Mouse (Mus musculus): ENCODE data around the gene Spata16. TPM values are rescaled to one million over a fixed set of nuclear protein-coding genes. Genes with fewer than 3 reads are reported as not detected.
A peak's percentile ranks its signal among the peaks of the same experiment; 100 is the strongest.

Spata16 gene
- total RNA-seq, 1 experiment = not detected

DNA sequence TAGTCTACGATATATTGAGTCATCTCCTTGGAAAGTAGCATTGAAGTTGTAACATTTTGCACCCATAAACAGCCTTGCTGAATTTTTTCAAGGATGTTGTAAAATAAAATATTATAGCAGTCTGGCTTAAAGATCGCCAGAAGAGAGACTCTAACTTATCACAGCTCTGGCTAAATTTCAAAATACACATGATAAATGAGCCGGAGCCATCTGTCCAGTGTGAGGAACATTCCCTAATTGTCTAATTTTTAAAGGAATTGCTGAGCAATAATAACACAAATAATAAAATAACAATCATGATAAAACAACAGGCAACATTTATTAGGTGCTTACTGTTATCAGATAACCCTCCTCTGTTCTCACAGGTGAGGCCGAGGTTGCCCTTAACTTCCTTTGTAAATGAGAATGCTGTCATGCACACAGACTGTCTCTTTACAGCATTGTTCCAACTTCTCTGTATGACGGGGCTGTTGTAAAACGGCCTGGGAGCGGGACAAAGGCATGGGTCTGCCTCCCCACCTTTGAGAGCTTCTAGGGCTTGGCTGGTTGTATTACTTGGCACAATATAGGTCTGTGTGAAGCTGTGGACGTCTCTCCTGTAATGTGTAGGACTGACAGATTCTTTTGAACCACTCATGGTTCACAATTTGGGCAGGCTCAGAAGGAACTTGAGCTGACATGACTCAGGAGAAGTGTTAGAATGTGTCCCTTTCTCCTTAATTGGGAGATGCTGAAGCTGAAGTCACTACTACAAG is 3.1 kb downstream of the Spata16 start:
- no peaks in the 10 kb centered on the region for H3K9me3 ChIP-seq (ENCODE audit: control insufficient read depth, insufficient read depth, low read depth, low read length)
- H3K4me1 ChIP-seq (ENCODE audit: control insufficient read depth in 2 of 2, insufficient read depth in 2 of 2, low read length in 2 of 2, poor library complexity in 1 of 2) = no peaks in the 10 kb centered on the region
- H3K9ac ChIP-seq (ENCODE audit: insufficient read depth, low read depth, low read length, poor library complexity, severe bottlenecking) = no peak overlapping the region
- no peak for DNase-seq (ENCODE audit: low read depth, low spot score)
- H3K36me3 ChIP-seq (ENCODE audit: control insufficient read depth, insufficient read depth, low read length, poor library complexity, severe bottlenecking) = no peaks in the 10 kb centered on the region
- in situ Hi-C loops (cut with MboI; ENCODE audit: low sequenced_read_pairs in 2 of 2, unreplicated experiment in 2 of 2) = no loop called here
- TF ChIP-seq HCFC1 (IDR thresholded peaks at IDR 0.05; ENCODE audit: borderline replicate concordance, insufficient read depth, low read length) = no peak
- no peak for TF ChIP-seq ZNF384 (IDR thresholded peaks at IDR 0.05; ENCODE audit: low read depth, low read length)
- TF ChIP-seq CHD2 (IDR thresholded peaks at IDR 0.05; ENCODE audit: low read depth, low read length) = no peak
- no peak for TF ChIP-seq MAFK (IDR thresholded peaks at IDR 0.05; ENCODE audit: insufficient read depth, low read depth, low read length)
- TF ChIP-seq ZC3H11A (IDR thresholded peaks at IDR 0.05; ENCODE audit: borderline replicate concordance, low read depth, low read length) = no peak
- no peak overlapping the region for H3K4me3 ChIP-seq (ENCODE audit: insufficient read depth in 1 of 2, low read depth in 1 of 2, low read length in 2 of 2, poor library complexity in 1 of 2, severe bottlenecking in 1 of 2)
- no peak overlapping the region for H3K27ac ChIP-seq (ENCODE audit: insufficient read depth, low read depth, low read length, poor library complexity, severe bottlenecking)

GRCm38 (mm10) chr3:26641351-26642249 is 4.2 kb downstream of the Spata16 start:
- in situ Hi-C loops (cut with MboI; ENCODE audit: low sequenced_read_pairs in 2 of 2, unreplicated experiment in 2 of 2) = no loop called here
- Histone ChIP-seq H3K4me1 (ENCODE audit: control insufficient read depth in 2 of 2, insufficient read depth in 2 of 2, low read length in 2 of 2, poor library complexity in 1 of 2) (no peaks in the 10 kb centered on the region), H3K36me3 (ENCODE audit: control insufficient read depth, insufficient read depth, low read length, poor library complexity, severe bottlenecking) (no peaks in the 10 kb centered on the region), H3K4me3 (ENCODE audit: insufficient read depth in 1 of 2, low read depth in 1 of 2, low read length in 2 of 2, poor library complexity in 1 of 2, severe bottlenecking in 1 of 2) (no peak overlapping the region), H3K9me3 (ENCODE audit: control insufficient read depth, insufficient read depth, low read depth, low read length) (no peaks in the 10 kb centered on the region), H3K9ac (ENCODE audit: insufficient read depth, low read depth, low read length, poor library complexity, severe bottlenecking) (no peak overlapping the region), H3K27ac (ENCODE audit: insufficient read depth, low read depth, low read length, poor library complexity, severe bottlenecking) (no peak overlapping the region)
- DNase-seq (ENCODE audit: low read depth, low spot score) = no peak
- no peak for TF ChIP-seq MAFK (IDR thresholded peaks at IDR 0.05; ENCODE audit: insufficient read depth, low read depth, low read length)
- TF ChIP-seq ZNF384 (IDR thresholded peaks at IDR 0.05; ENCODE audit: low read depth, low read length) = 0 out of 2 replicates have a peak, but pooled peaks have one; percentile 12

GRCm38 (mm10) chr3:26644136-26644535 is 6.7 kb downstream of the Spata16 start:
- DNase-seq (ENCODE audit: low read depth, low spot score) = no peak
- H3K36me3 ChIP-seq (ENCODE audit: control insufficient read depth, insufficient read depth, low read length, poor library complexity, severe bottlenecking) = no peaks in the 10 kb centered on the region
- no peak overlapping the region for H3K9ac ChIP-seq (ENCODE audit: insufficient read depth, low read depth, low read length, poor library complexity, severe bottlenecking)
- in situ Hi-C loops (cut with MboI; ENCODE audit: low sequenced_read_pairs in 2 of 2, unreplicated experiment in 2 of 2) = no loop called here
- no peaks in the 10 kb centered on the region for H3K4me1 ChIP-seq (ENCODE audit: control insufficient read depth in 2 of 2, insufficient read depth in 2 of 2, low read length in 2 of 2, poor library complexity in 1 of 2)
- TF ChIP-seq CHD2 (IDR thresholded peaks at IDR 0.05; ENCODE audit: low read depth, low read length) = no peak
- TF ChIP-seq ZNF384 (IDR thresholded peaks at IDR 0.05; ENCODE audit: low read depth, low read length) = no peak
- no peak for TF ChIP-seq MAFK (IDR thresholded peaks at IDR 0.05; ENCODE audit: insufficient read depth, low read depth, low read length)
- no peak for TF ChIP-seq ZC3H11A (IDR thresholded peaks at IDR 0.05; ENCODE audit: borderline replicate concordance, low read depth, low read length)
- TF ChIP-seq HCFC1 (IDR thresholded peaks at IDR 0.05; ENCODE audit: borderline replicate concordance, insufficient read depth, low read length) = no peak
- H3K4me3 ChIP-seq (ENCODE audit: insufficient read depth in 1 of 2, low read depth in 1 of 2, low read length in 2 of 2, poor library complexity in 1 of 2, severe bottlenecking in 1 of 2) = no peak overlapping the region
- H3K27ac ChIP-seq (ENCODE audit: insufficient read depth, low read depth, low read length, poor library complexity, severe bottlenecking) = no peak overlapping the region
- no peaks in the 10 kb centered on the region for H3K9me3 ChIP-seq (ENCODE audit: control insufficient read depth, insufficient read depth, low read depth, low read length)

- no peak for DNase-seq (ENCODE audit: low read depth, low spot score)
- TF ChIP-seq HCFC1 (IDR thresholded peaks at IDR 0.05; ENCODE audit: borderline replicate concordance, insufficient read depth, low read length) (no peak), ZC3H11A (IDR thresholded peaks at IDR 0.05; ENCODE audit: borderline replicate concordance, low read depth, low read length) (no peak), MAFK (IDR thresholded peaks at IDR 0.05; ENCODE audit: insufficient read depth, low read depth, low read length) (no peak), ZNF384 (IDR thresholded peaks at IDR 0.05; ENCODE audit: low read depth, low read length) (no peak), CHD2 (IDR thresholded peaks at IDR 0.05; ENCODE audit: low read depth, low read length) (no peak)
- in situ Hi-C loops (cut with MboI; ENCODE audit: low sequenced_read_pairs in 2 of 2, unreplicated experiment in 2 of 2) = no loop called here
- no peak overlapping the region for H3K4me3 ChIP-seq (ENCODE audit: insufficient read depth in 1 of 2, low read depth in 1 of 2, low read length in 2 of 2, poor library complexity in 1 of 2, severe bottlenecking in 1 of 2)
- H3K9me3 ChIP-seq (ENCODE audit: control insufficient read depth, insufficient read depth, low read depth, low read length) = no peaks in the 10 kb centered on the region
- no peak overlapping the region for H3K9ac ChIP-seq (ENCODE audit: insufficient read depth, low read depth, low read length, poor library complexity, severe bottlenecking)
- no peak overlapping the region for H3K27ac ChIP-seq (ENCODE audit: insufficient read depth, low read depth, low read length, poor library complexity, severe bottlenecking)
- H3K36me3 ChIP-seq (ENCODE audit: control insufficient read depth, insufficient read depth, low read length, poor library complexity, severe bottlenecking) = no peaks in the 10 kb centered on the region
- no peaks in the 10 kb centered on the region for H3K4me1 ChIP-seq (ENCODE audit: control insufficient read depth in 2 of 2, insufficient read depth in 2 of 2, low read length in 2 of 2, poor library complexity in 1 of 2)
Observed at GRCm38 (mm10) chr3:26646834-26647233, 9.4 kb downstream of the Spata16 start.
